Mouse (Mus musculus) forebrain, embryonic 15.5 days (tissue): Measurements from ENCODE around the gene Slc10a7. TPM values are rescaled to one million over a fixed set of nuclear protein-coding genes. Genes with fewer than 3 reads are reported as not detected.

ENCODE experiments used
- ATAC-seq: fragments of 200-750 bp; cut with Nextera tagmentation; replicated peaks from 2 replicates; pipeline ENCODE4 v1.8.0; 2017; ENCODE audit warnings: mild to moderate bottlenecking, moderate TSS enrichment, moderate library complexity
- H3K27ac ChIP-seq: fragments of 300-500 bp; sonication (generic); replicated peaks from 2 replicates; pipeline ENCODE4 v1.5.1; 2015; ENCODE audit warnings: mild to moderate bottlenecking, inconsistent platforms
- H3K27me3 ChIP-seq: fragments of 300-500 bp; sonication (generic); 2 replicates; pipeline ENCODE4 v1.6.1; 2015; ENCODE audit warnings: inconsistent platforms
- H3K36me3 ChIP-seq: fragments of 300-500 bp; sonication (generic); 2 replicates; pipeline ENCODE4 v1.6.1; 2015; ENCODE audit warnings: mild to moderate bottlenecking, inconsistent platforms
- H3K4me1 ChIP-seq: fragments of 300-500 bp; sonication (generic); 2 replicates; pipeline ENCODE4 v1.6.1; 2015; ENCODE audit warnings: inconsistent platforms
- H3K4me2 ChIP-seq: fragments of 300-500 bp; sonication (generic); replicated peaks from 2 replicates; pipeline ENCODE4 v1.6.1; 2015; ENCODE audit warnings: mild to moderate bottlenecking, inconsistent platforms
- H3K4me3 ChIP-seq: fragments of 300-500 bp; sonication (generic); 2 replicates; pipeline ENCODE4 v1.5.1; 2015; ENCODE audit warnings: mild to moderate bottlenecking, inconsistent platforms
- H3K9ac ChIP-seq: fragments of 300-500 bp; sonication (generic); replicated peaks from 2 replicates; pipeline ENCODE4 v1.6.1; 2015; ENCODE audit warnings: mild to moderate bottlenecking, inconsistent platforms
- H3K9me3 ChIP-seq: fragments of 300-500 bp; sonication (generic); 2 replicates; pipeline ENCODE4 v1.6.1; 2016; ENCODE audit warnings: inconsistent platforms
- WGBS: fragments of 180-500 bp; shearing (Covaris S2); methylation state at CpG from one replicate; pipeline ENCODE4 v1.1.7; 2015; ENCODE audit warnings: mixed read lengths; 5-methylcytosine and 5-hydroxymethylcytosine counted together
- polyA plus RNA-seq: library from polyadenylated mRNA; unstranded; fragments of >200 nt; fragmentation: Nextera tagmentation; extraction: Ambion mirVana; gene quantifications from 2 replicates; pipeline ENCODE4 v1.2.1, GENCODE M21; 2015

The Slc10a7 gene
- polyA plus RNA-seq, 1 experiment from 2014 or later, result 8.9 TPM

GRCm38 (mm10) chr8:78630414-78631164 lies 121.4 kb downstream of the Slc10a7 start:
- no peaks in the 10 kb centered on the region for H3K9me3 ChIP-seq
- peaks cover 24% of the 10 kb centered on the region for H3K4me1 ChIP-seq
- no peak overlapping the region for H3K27ac ChIP-seq
- H3K4me3 ChIP-seq, result no peak overlapping the region
- H3K9ac ChIP-seq, result no peak overlapping the region
- H3K4me2 ChIP-seq, result no peak overlapping the region
- no peak for ATAC-seq
- no peaks in the 10 kb centered on the region for H3K27me3 ChIP-seq
- 69% methylated on average over 19 of the region's 19 CpGs for WGBS
- H3K36me3 ChIP-seq, result no peaks in the 10 kb centered on the region

- no peak overlapping the region for H3K4me3 ChIP-seq
- no peaks in the 10 kb centered on the region for H3K36me3 ChIP-seq
- H3K4me2 ChIP-seq, result no peak overlapping the region
- no peak overlapping the region for H3K27ac ChIP-seq
- no peak for ATAC-seq
- H3K9me3 ChIP-seq, result no peaks in the 10 kb centered on the region
- WGBS, result 30% methylated on average over 12 of the region's 12 CpGs
- H3K9ac ChIP-seq, result no peak overlapping the region
- peaks cover 24% of the 10 kb centered on the region for H3K4me1 ChIP-seq
- no peaks in the 10 kb centered on the region for H3K27me3 ChIP-seq
These were observed 123.9 kb downstream of the Slc10a7 start for GRCm38 (mm10) chr8:78633012-78633411.

GRCm38 (mm10) chr8:78634018-78634417 lies 124.9 kb downstream of the Slc10a7 start:
- Histone ChIP-seq H3K27ac (no peak overlapping the region), H3K27me3 (no peaks in the 10 kb centered on the region), H3K9ac (no peak overlapping the region), H3K36me3 (no peaks in the 10 kb centered on the region), H3K4me1 (peaks cover 24% of the 10 kb centered on the region), H3K4me3 (no peak overlapping the region), H3K4me2 (no peak overlapping the region), H3K9me3 (no peaks in the 10 kb centered on the region)
- ATAC-seq, result no peak
- 37% methylated on average over 3 of the region's 3 CpGs for WGBS

GRCm38 (mm10) chr8:78634523-78635240 lies 125.5 kb downstream of the Slc10a7 start:
- no peaks in the 10 kb centered on the region for H3K36me3 ChIP-seq
- H3K4me3 ChIP-seq, result peak overlapping the region; percentile 2; the same call in 1 of the 2 replicates
- H3K4me1 ChIP-seq, result peaks cover 24% of the 10 kb centered on the region
- H3K27me3 ChIP-seq, result no peaks in the 10 kb centered on the region
- H3K9me3 ChIP-seq, result no peaks in the 10 kb centered on the region
- H3K4me2 ChIP-seq, result peak overlapping the region; percentile 20; the same call in 1 of the 2 replicates
- peak; percentile 65 for ATAC-seq
- no peak overlapping the region for H3K9ac ChIP-seq
- WGBS, result 31% methylated on average over 17 of the region's 17 CpGs
- no peak overlapping the region for H3K27ac ChIP-seq

- Histone ChIP-seq H3K36me3 (no peaks in the 10 kb centered on the region), H3K9me3 (no peaks in the 10 kb centered on the region), H3K4me2 (no peak overlapping the region), H3K4me3 (no peak overlapping the region), H3K4me1 (peaks cover 24% of the 10 kb centered on the region), H3K9ac (no peak overlapping the region), H3K27ac (no peak overlapping the region; the same call in 1 of the 2 replicates), H3K27me3 (no peaks in the 10 kb centered on the region)
- no peak for ATAC-seq
- WGBS, result 61% methylated on average over 8 of the region's 8 CpGs
These were observed 126.2 kb downstream of the Slc10a7 start for GRCm38 (mm10) chr8:78635241-78635771.

GRCm38 (mm10) chr8:78641919-78642318 lies 132.8 kb downstream of the Slc10a7 start:
- WGBS, result 93% methylated on average over 9 of the region's 9 CpGs
- H3K9ac ChIP-seq, result no peak overlapping the region
- ATAC-seq, result no peak

GRCm38 (mm10) chr8:78642376-78642775 lies 133.2 kb downstream of the Slc10a7 start:
- no peak overlapping the region for H3K4me3 ChIP-seq
- WGBS, result 77% methylated on average over 5 of the region's 5 CpGs
- no peaks in the 10 kb centered on the region for H3K27me3 ChIP-seq
- H3K36me3 ChIP-seq, result no peaks in the 10 kb centered on the region
- no peak overlapping the region for H3K27ac ChIP-seq
- H3K4me1 ChIP-seq, result peaks cover 7% of the 10 kb centered on the region
- no peak overlapping the region for H3K9ac ChIP-seq
- no peaks in the 10 kb centered on the region for H3K9me3 ChIP-seq
- H3K4me2 ChIP-seq, result no peak overlapping the region
- ATAC-seq, result no peak

More at GRCm38 (mm10) chr8:78641919-78642318, 132.8 kb downstream of the Slc10a7 start:
- Histone ChIP-seq H3K4me1 (peaks cover 2% of the 10 kb centered on the region; the same call in 1 of the 2 replicates), H3K4me2 (no peak overlapping the region), H3K27ac (no peak overlapping the region), H3K4me3 (no peak overlapping the region), H3K9me3 (no peaks in the 10 kb centered on the region), H3K36me3 (no peaks in the 10 kb centered on the region), H3K27me3 (no peaks in the 10 kb centered on the region)

GRCm38 (mm10) chr8:78647000-78647656 lies 138.0 kb downstream of the Slc10a7 start:
- 50% methylated on average over 8 of the region's 8 CpGs for WGBS
- H3K36me3 ChIP-seq, result no peaks in the 10 kb centered on the region
- peak; percentile 39; the same call in 1 of the 2 replicates for ATAC-seq
- H3K4me1 ChIP-seq, result peaks cover 10% of the 10 kb centered on the region
- no peaks in the 10 kb centered on the region for H3K27me3 ChIP-seq
- no peak overlapping the region for H3K4me2 ChIP-seq
- H3K27ac ChIP-seq, result no peak overlapping the region
- no peaks in the 10 kb centered on the region for H3K9me3 ChIP-seq
- no peak overlapping the region for H3K4me3 ChIP-seq
- no peak overlapping the region for H3K9ac ChIP-seq

- Histone ChIP-seq H3K36me3 (no peaks in the 10 kb centered on the region), H3K27ac (no peak overlapping the region), H3K4me2 (no peak overlapping the region), H3K4me3 (no peak overlapping the region), H3K4me1 (peaks cover 10% of the 10 kb centered on the region), H3K9me3 (no peaks in the 10 kb centered on the region), H3K9ac (no peak overlapping the region), H3K27me3 (no peaks in the 10 kb centered on the region)
- ATAC-seq, result no peak
- 69% methylated on average over 4 of the region's 4 CpGs for WGBS
These were observed 138.7 kb downstream of the Slc10a7 start for GRCm38 (mm10) chr8:78647846-78648245.

- Histone ChIP-seq H3K27me3 (no peaks in the 10 kb centered on the region), H3K4me2 (no peak overlapping the region), H3K9me3 (no peaks in the 10 kb centered on the region), H3K27ac (no peak overlapping the region), H3K4me1 (peaks cover 10% of the 10 kb centered on the region), H3K4me3 (no peak overlapping the region), H3K9ac (no peak overlapping the region), H3K36me3 (no peaks in the 10 kb centered on the region)
- ATAC-seq, result no peak
- 51% methylated on average over 7 of the region's 7 CpGs for WGBS
These were observed 139.8 kb downstream of the Slc10a7 start for GRCm38 (mm10) chr8:78648918-78649317.

GRCm38 (mm10) chr8:78651670-78652069 lies 142.5 kb downstream of the Slc10a7 start:
- Histone ChIP-seq H3K4me1 (peaks cover 10% of the 10 kb centered on the region), H3K9ac (no peak overlapping the region), H3K4me3 (no peak overlapping the region), H3K27me3 (no peaks in the 10 kb centered on the region), H3K9me3 (no peaks in the 10 kb centered on the region), H3K27ac (no peak overlapping the region), H3K36me3 (no peaks in the 10 kb centered on the region), H3K4me2 (no peak overlapping the region)
- WGBS, result 68% methylated on average over 3 of the region's 3 CpGs
- no peak for ATAC-seq
